Mouse (Mus musculus) neutrophil, adult 5-6 weeks (primary cell): Measurements from ENCODE around the gene Pdcl3. TPM values are rescaled to one million over a fixed set of nuclear protein-coding genes. Genes with fewer than 3 reads are reported as not detected.
"Not testable (repeated sequence)": the region's sequence is repeated elsewhere in the genome, so short reads cannot be mapped to it uniquely, and the experiment has no call there.

ENCODE experiments used
- ATAC-seq: fragments of 151-379, 151-347 bp; 2 replicates; pipeline ENCODE4 v1.8.0; 2017; ENCODE audit warnings: mild to moderate bottlenecking, moderate TSS enrichment; ENCODE audit not compliant: insufficient number of reproducible peaks, poor library complexity, low FRiP score, severe bottlenecking; ENCODE audit errors: extremely low read depth
- total RNA-seq: library from RNA; stranded (forward); fragments of 200-1000 nt; gene quantifications from 2 replicates; pipeline ENCODE4 v1.2.3, GENCODE M21; 2017

The Pdcl3 gene
- total RNA-seq, 1 experiment from 2014 or later, result 39.8 TPM

DNA sequence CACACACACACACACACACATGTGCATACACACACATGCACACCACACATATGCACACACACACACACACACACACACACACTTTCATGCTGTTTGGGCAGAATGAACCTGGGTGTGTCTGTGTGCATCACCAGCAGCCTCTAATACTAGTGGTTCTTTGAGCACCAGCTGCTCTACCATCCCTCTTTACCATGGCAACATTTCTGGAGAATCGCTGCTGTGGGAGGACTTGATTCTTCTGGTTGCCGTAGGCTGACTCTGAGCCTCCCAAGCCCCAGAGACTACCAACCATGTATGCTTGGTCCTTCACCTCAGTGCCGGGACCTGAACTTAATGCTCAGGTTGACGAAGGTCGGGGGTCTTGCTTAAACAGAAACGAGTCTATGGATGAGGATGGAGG, 28.4 kb downstream of the Pdcl3 start:
- ATAC-seq, result no peak

DNA sequence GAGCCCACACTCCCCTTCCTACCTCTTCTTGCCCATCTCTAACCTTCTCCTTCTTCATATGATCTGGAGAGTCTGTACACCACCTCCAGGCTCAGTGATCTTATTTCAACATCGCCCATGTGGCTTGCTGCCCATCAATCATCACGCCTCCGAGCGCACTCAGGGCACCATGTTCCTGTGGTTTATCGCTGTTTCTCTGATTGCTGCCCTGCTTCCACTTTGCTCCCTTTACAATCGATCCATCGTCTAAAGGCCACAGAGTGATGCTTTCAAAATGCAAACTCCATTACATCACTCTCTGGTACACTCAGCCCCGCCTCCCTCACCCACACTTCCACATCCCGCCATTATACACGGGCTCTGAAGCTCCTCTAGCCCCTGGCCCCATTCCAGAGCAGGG, 30.1 kb downstream of the Pdcl3 start:
- ATAC-seq, result no peak

DNA sequence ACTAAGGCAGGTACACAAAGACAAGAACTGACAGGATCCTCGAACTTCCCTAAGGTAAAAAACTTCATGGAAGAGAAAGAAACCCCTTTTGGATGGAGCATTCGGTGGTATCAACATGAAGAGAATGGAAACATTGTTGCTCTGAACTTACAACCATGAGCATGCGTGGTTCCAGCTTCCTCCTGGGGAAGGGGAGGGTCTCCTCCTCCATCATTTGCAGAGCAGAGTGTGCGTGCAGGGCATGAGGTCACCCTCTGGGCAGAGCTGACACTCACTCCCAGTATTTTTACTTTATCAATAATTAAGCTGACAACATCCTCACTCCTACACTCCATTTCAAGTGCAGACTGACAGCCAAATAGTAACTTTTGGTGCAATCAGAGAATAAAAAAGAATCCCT, 32.5 kb downstream of the Pdcl3 start:
- no peak for ATAC-seq

DNA sequence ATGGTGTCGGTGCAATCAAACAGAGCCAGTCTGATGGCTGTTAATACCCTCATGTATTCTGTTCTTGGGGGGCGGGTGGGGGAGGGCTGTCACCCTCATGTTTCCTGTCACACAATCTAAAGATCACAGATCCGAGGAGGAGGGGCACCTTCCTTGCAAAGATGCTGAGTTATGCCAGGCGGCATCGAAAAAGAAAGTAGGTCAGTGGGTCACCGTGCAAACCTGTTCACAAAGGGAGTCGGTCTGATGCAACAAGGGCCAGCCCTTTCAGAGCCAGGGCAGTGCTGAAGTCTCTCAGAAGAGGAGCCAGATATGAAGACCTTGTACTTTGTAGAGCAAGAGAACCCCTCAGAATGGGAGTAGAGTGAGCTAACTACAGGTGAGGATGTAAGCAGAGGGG, 39.7 kb downstream of the Pdcl3 start:
- no peak for ATAC-seq

DNA sequence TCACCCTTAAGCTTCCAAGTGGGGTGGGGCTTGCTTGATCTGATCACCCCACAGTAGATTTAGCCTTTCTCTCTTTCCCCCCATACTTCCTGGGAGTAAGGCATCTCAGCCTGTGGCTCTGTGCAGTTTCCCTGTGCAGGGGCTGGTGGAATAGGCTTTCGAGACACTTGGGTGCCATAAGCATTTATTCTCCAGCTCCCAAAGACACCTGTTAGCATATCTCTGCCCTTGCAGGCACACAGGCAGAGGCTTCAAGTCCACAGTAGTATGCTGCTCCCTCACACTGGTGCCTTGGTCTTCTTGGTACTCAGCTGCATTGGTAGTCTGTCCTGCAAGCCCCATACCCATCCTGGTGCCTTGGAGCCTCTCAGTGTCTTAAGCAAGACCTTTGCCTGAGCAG, 40.4 kb downstream of the Pdcl3 start:
- no peak for ATAC-seq

DNA sequence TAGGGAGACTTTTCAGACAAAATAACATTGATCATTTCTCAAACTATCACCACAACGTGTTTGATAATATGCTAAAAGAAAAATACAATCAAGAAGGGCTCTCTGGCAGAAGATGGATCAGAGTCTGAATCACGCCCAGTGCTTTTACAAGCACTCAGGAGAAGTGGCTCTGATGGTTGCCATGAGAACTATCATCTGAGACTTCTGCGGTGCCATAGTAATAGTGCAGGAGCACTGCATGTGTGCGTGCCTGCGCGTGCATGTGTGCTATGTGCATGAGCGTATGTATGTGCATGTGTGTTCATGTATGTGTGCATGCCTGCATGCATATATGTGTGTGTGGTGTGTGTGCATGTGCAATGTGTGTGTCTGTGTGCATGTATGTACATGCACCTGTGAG, 43.8 kb downstream of the Pdcl3 start:
- ATAC-seq, result no peak

DNA sequence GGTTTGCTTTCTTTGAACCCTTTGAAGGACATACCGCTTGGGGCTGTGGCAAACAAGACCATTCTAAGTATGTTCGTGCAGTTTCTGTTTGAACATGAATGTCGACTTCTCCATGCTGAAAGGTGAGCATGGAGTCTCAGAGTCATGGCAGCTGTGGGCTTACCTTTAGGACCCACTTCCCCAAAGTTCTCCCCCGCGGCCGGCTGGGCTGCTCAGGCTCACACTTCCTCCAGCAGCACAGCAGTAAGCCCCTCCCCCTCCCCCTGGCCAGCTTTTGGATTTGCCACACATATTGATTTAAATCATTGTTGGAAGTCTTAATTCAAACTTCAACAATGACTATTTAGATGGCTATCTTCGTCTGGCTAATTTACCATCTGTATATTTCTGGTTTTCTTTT, 44.7 kb downstream of the Pdcl3 start:
- no peak for ATAC-seq

DNA sequence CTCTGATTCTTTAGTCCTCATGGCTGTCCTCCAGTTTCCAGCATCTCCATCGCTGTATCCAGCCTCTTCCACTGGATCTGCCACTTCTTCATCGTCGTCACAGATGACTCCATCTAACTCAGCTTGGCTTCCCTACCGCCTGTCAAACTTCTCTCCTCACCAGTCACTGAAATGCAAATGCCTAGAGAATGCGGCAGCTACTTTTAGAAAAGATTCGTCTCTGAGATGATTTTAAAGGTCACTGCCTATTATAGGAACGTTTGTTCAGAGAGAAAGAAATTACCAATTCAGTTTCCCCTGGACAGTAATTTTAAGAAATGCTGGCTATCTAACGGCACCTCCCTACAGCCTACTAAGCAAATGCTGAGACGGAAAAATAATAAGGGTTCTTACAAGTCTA, 50.4 kb downstream of the Pdcl3 start:
- no peak for ATAC-seq

DNA sequence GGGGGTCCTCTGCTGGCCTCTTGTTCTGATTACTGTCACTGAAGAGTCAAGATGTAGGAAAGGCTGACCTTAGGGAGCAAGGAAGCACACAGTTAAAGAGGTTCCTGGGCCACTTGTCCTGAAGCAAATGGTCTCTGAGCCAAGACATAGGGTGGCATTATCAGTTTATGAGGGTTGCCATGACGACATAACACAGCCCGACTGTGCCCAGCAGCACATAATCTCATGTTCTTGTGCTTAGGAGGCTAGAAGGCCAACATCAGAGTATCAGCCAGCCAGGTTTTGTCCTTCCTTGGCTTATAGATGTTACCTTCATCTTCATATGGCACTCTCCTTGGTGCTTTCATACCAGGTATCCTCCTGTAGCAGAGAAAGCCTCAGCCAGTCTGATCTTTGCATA, 56.8 kb downstream of the Pdcl3 start:
- no peak for ATAC-seq

DNA sequence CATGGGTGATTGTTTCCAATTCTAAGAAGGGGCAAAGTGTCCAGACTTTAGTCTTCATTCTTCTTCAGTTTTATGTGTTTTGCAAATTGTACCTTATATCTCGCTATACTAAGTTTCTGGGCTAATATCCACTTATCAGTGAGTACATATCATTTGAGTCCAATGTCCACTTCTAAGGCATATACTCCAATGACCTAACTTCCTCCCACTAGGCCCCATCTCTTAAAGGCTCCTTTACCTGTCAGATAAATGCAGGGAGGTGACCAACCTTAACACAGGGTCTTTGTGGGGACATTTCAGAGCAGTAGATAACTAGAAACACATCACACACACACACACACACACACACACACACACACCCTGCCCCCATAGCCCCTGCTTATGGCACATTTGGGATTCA, 59.0 kb downstream of the Pdcl3 start:
- ATAC-seq, result not testable (repeated sequence)

DNA sequence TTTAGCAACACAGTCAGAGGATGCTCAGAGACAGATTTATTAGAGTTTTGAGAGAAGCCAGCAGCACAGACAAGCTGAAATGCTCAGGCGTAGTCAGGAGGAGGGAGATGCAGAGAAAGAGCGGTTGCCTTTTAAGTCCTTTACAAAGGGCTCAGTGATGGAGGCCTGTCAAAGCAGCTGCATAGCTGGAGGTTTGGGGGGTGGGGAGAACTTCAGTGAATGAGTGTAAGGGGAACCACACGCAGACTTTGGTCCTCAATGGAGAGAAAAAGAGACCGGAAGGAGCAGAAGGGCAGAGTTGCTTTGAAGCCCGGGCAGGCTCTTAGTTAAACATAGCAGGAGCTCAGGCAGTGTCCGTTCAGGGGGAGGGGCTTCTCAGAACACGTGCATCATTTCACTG, 61.3 kb downstream of the Pdcl3 start:
- ATAC-seq, result no peak

Other genes starting within 250 kb of the Pdcl3 start
- gene Lonrf2, start 148.9 kb upstream of the Pdcl3 start, total RNA-seq, result not detected in 2 replicates
- gene Chst10, start 87.4 kb upstream of the Pdcl3 start, total RNA-seq, result 7.2 and 8.6 TPM in 2 replicates
- not detected in 2 replicates for gene Nms, start 46.5 kb upstream of the Pdcl3 start, total RNA-seq
- gene Npas2, start 208.1 kb downstream of the Pdcl3 start, total RNA-seq, result not detected in 2 replicates